Mouse (Mus musculus): Measurements from ENCODE around the gene Erich2. TPM values are rescaled to one million over a fixed set of nuclear protein-coding genes. Genes with fewer than 3 reads are reported as not detected.

Gene Erich2
- polyA plus RNA-seq, 2 experiments: 2.0 to 2.2 TPM

DNA sequence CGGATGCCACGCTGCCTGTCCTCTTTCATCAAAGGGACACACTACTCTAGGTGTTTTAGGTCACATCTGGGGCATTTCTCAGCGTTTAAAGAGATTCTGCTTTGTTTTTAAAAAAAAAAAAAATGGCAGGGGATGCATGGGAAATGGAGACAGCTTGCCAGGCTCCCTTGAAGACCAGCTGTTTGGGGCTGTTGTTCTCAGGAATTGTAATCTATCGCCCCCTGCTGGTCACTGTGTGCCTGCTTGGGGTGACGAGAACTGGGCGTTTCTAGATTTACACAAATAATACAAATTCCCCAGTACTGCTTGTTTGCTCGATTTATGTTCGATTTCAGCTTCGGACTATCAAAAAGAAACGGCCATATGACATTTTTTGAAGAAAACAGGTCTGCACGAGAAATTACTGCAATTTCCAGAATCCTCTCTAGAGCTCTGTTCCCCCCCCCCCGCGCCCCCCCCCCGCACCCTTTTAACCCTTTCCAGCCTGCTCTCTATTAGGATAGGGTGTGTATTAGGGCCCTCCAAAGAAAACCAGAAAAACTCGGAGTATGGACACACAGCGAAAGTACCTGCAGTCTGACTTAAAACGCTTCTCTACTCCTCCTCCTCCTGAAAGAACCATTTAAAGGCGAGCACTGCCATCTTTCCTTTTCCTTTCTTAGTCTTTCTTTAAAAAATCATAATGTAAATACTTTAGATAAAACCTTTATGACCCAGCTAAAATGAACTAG is 49.7 kb downstream of the Erich2 start:
- H3K27me3 ChIP-seq (ENCODE audit: control insufficient read depth, insufficient read depth, low read length): peaks cover 48% of the 10 kb centered on the region
- 6% methylated on average over 16 of the region's 18 CpGs for WGBS

GRCm38 (mm10) chr2:70558843-70559451 is 50.3 kb downstream of the Erich2 start:
- no peak overlapping the region for H3K27ac ChIP-seq (replicated peaks; ENCODE audit: low read depth, low read length)
- no peak for ATAC-seq (ENCODE audit: low FRiP score, low read depth)
- H3K36me3 ChIP-seq (ENCODE audit: control insufficient read depth, insufficient read depth, low read length): no peaks in the 10 kb centered on the region
- no peak overlapping the region for H3K9ac ChIP-seq (ENCODE audit: low read depth, low read length, severe bottlenecking)
- no peak overlapping the region for H3K4me2 ChIP-seq (replicated peaks; ENCODE audit: low read depth, low read length, severe bottlenecking)
- no peak for TF ChIP-seq POLR2A (IDR thresholded peaks at IDR 0.05; ENCODE audit: borderline replicate concordance, extremely low read depth, insufficient read depth, insufficient read length)
- no peak overlapping the region for H3K4me3 ChIP-seq (replicated peaks; ENCODE audit: low read length)
- peaks cover 16% of the 10 kb centered on the region for H3K4me1 ChIP-seq (ENCODE audit: control insufficient read depth, insufficient read depth, low read length)
- H3K27me3 ChIP-seq (ENCODE audit: control insufficient read depth, insufficient read depth, low read length): peaks cover 55% of the 10 kb centered on the region
- WGBS: 12% methylated on average over 24 of the region's 24 CpGs
- H3K9me3 ChIP-seq (ENCODE audit: control insufficient read depth, low read length): no peaks in the 10 kb centered on the region
- no peak for DNase-seq (ENCODE audit: low spot score)

More for the DNA sequence above, 49.7 kb downstream of the Erich2 start:
- DNase-seq (ENCODE audit: low spot score): peak; percentile 93
- Histone ChIP-seq H3K36me3 (ENCODE audit: control insufficient read depth, insufficient read depth, low read length) (no peaks in the 10 kb centered on the region), H3K4me1 (ENCODE audit: control insufficient read depth, insufficient read depth, low read length) (peaks cover 15% of the 10 kb centered on the region), H3K9me3 (ENCODE audit: control insufficient read depth, low read length) (no peaks in the 10 kb centered on the region), H3K9ac (ENCODE audit: low read depth, low read length, severe bottlenecking) (no peak overlapping the region), H3K27ac (replicated peaks; ENCODE audit: low read depth, low read length) (no peak overlapping the region), H3K4me2 (replicated peaks; ENCODE audit: low read depth, low read length, severe bottlenecking) (no peak overlapping the region), H3K4me3 (replicated peaks; ENCODE audit: low read length) (no peak overlapping the region)
- peak; percentile 79; the same call in 1 of the 2 replicates for ATAC-seq (ENCODE audit: low FRiP score, low read depth)
- no peak for TF ChIP-seq POLR2A (IDR thresholded peaks at IDR 0.05; ENCODE audit: borderline replicate concordance, extremely low read depth, insufficient read depth, insufficient read length)

DNA sequence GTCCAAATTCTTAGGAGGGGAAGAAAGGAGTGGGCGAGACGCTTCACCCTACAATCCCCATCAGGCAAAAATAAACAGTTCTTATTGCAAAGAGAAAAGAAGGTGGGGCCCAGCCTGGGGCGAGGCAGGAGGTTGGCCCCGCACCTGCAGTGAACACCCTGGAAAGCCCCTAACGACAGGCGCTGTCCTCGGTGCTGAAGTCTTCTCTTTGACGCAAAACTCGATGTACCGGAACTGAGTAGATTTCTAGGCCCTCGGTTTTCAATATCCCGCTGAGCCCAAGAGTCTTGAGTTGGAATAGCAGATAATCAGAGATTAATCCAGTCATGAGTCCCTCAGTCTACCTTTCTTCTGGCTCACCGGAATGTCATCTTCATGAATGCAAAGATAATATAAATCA is 50.9 kb downstream of the Erich2 start:
- 3% methylated on average over 13 of the region's 13 CpGs for WGBS
- peaks cover 61% of the 10 kb centered on the region for H3K27me3 ChIP-seq (ENCODE audit: control insufficient read depth, insufficient read depth, low read length)
- peaks cover 16% of the 10 kb centered on the region for H3K4me1 ChIP-seq (ENCODE audit: control insufficient read depth, insufficient read depth, low read length)
- H3K4me2 ChIP-seq (replicated peaks; ENCODE audit: low read depth, low read length, severe bottlenecking): no peak overlapping the region
- no peak for TF ChIP-seq POLR2A (IDR thresholded peaks at IDR 0.05; ENCODE audit: borderline replicate concordance, extremely low read depth, insufficient read depth, insufficient read length)
- H3K36me3 ChIP-seq (ENCODE audit: control insufficient read depth, insufficient read depth, low read length): no peaks in the 10 kb centered on the region
- DNase-seq (ENCODE audit: low spot score): peak; percentile 88
- H3K9ac ChIP-seq (ENCODE audit: low read depth, low read length, severe bottlenecking): no peak overlapping the region
- no peak overlapping the region for H3K27ac ChIP-seq (replicated peaks; ENCODE audit: low read depth, low read length)
- H3K4me3 ChIP-seq (replicated peaks; ENCODE audit: low read length): no peak overlapping the region
- ATAC-seq (ENCODE audit: low FRiP score, low read depth): no peak
- H3K9me3 ChIP-seq (ENCODE audit: control insufficient read depth, low read length): no peaks in the 10 kb centered on the region

GRCm38 (mm10) chr2:70561077-70561795 is 52.6 kb downstream of the Erich2 start:
- Histone ChIP-seq H3K9me3 (ENCODE audit: control insufficient read depth, low read length) (no peaks in the 10 kb centered on the region), H3K27ac (replicated peaks; ENCODE audit: low read depth, low read length) (no peak overlapping the region), H3K4me1 (ENCODE audit: control insufficient read depth, insufficient read depth, low read length) (peaks cover 18% of the 10 kb centered on the region), H3K4me2 (replicated peaks; ENCODE audit: low read depth, low read length, severe bottlenecking) (no peak overlapping the region), H3K4me3 (replicated peaks; ENCODE audit: low read length) (0 out of 2 replicates have a peak overlapping the region, but pooled peaks have one; percentile 25), H3K36me3 (ENCODE audit: control insufficient read depth, insufficient read depth, low read length) (no peaks in the 10 kb centered on the region), H3K27me3 (ENCODE audit: control insufficient read depth, insufficient read depth, low read length) (peaks cover 78% of the 10 kb centered on the region), H3K9ac (ENCODE audit: low read depth, low read length, severe bottlenecking) (no peak overlapping the region)
- 1% methylated on average over 29 of the region's 29 CpGs for WGBS
- ATAC-seq (ENCODE audit: low FRiP score, low read depth) (peak; percentile 64; the same call in 1 of the 2 replicates), DNase-seq (ENCODE audit: low spot score) (peak; percentile 60)
- no peak for TF ChIP-seq POLR2A (IDR thresholded peaks at IDR 0.05; ENCODE audit: borderline replicate concordance, extremely low read depth, insufficient read depth, insufficient read length)

DNA sequence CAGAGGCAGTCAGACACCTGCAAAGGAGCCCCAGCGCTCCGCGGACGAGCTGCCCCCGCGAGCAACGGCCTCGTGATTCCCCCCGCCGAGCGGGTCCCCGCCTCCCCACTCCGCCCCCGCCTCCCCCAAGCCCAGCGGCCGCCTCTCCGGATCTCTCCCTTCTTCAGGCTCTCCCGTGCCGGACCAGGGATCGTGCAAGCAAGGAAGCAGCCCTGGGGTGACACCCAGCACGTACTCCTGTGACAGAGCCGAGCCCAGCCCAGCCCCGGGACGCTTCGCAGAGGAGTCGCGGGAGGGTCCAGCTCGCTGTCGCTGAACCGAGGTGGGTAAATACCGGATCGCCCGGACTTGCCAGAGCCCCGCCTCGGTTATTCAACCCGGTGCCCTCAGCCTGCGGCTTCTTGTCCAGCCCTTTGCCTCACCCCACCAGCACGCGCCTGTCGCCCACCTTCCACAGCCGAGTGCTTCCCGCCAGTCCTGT is 53.4 kb downstream of the Erich2 start:
- peaks cover 86% of the 10 kb centered on the region for H3K27me3 ChIP-seq (ENCODE audit: control insufficient read depth, insufficient read depth, low read length)
- no peak for DNase-seq (ENCODE audit: low spot score)
- no peak for TF ChIP-seq POLR2A (IDR thresholded peaks at IDR 0.05; ENCODE audit: borderline replicate concordance, extremely low read depth, insufficient read depth, insufficient read length)
- peak overlapping the region; percentile 25 for H3K4me3 ChIP-seq (replicated peaks; ENCODE audit: low read length)
- H3K36me3 ChIP-seq (ENCODE audit: control insufficient read depth, insufficient read depth, low read length): no peaks in the 10 kb centered on the region
- H3K4me2 ChIP-seq (replicated peaks; ENCODE audit: low read depth, low read length, severe bottlenecking): peak overlapping the region; percentile 40
- peaks cover 25% of the 10 kb centered on the region for H3K4me1 ChIP-seq (ENCODE audit: control insufficient read depth, insufficient read depth, low read length)
- H3K9ac ChIP-seq (ENCODE audit: low read depth, low read length, severe bottlenecking): no peak overlapping the region
- H3K9me3 ChIP-seq (ENCODE audit: control insufficient read depth, low read length): no peaks in the 10 kb centered on the region
- WGBS: 0% methylated on average over 30 of the region's 42 CpGs
- ATAC-seq (ENCODE audit: low FRiP score, low read depth): no peak
- H3K27ac ChIP-seq (replicated peaks; ENCODE audit: low read depth, low read length): no peak overlapping the region

Measured in limb, embryonic 14.5 days (tissue).